Mouse (Mus musculus) stomach, embryonic 16.5 days (tissue): ENCODE measurements around the gene Pcyt2. TPM values are rescaled to one million over a fixed set of nuclear protein-coding genes. Genes with fewer than 3 reads are reported as not detected.

Experiments
- ATAC-seq: fragments of 200-750 bp; cut with Nextera tagmentation; 2 replicates; pipeline ENCODE4 v1.8.0; 2017; ENCODE audit warnings: moderate number of reproducible peaks, moderate TSS enrichment; ENCODE audit not compliant: insufficient read depth, low FRiP score
- H3K27ac ChIP-seq: fragments of 300-500 bp; sonication (generic); 2 replicates; pipeline ENCODE4 v1.5.1; 2014; ENCODE audit warnings: low read length
- H3K27me3 ChIP-seq: fragments of 300-500 bp; sonication (generic); 2 replicates; pipeline ENCODE4 v1.6.1; 2014; ENCODE audit warnings: low read length, control low read depth, mixed read lengths; ENCODE audit not compliant: control insufficient read depth, insufficient read depth
- H3K36me3 ChIP-seq: fragments of 300-500 bp; sonication (generic); 2 replicates; pipeline ENCODE4 v1.6.1; 2014; ENCODE audit warnings: low read length; ENCODE audit not compliant: control insufficient read depth, insufficient read depth
- H3K4me1 ChIP-seq: fragments of 300-500 bp; sonication (generic); 2 replicates; pipeline ENCODE4 v1.6.1; 2014; ENCODE audit warnings: low read length, control low read depth, mixed read lengths; ENCODE audit not compliant: control insufficient read depth, insufficient read depth
- H3K4me2 ChIP-seq: fragments of 300-500 bp; sonication (generic); 2 replicates; pipeline ENCODE4 v1.6.1; 2014; ENCODE audit warnings: low read depth, low read length, mixed read lengths
- H3K4me3 ChIP-seq: fragments of 300-500 bp; sonication (generic); replicated peaks from 2 replicates; pipeline ENCODE4 v1.5.1; 2014; ENCODE audit warnings: mild to moderate bottlenecking, low read length
- H3K9ac ChIP-seq: fragments of 300-500 bp; sonication (generic); 2 replicates; pipeline ENCODE4 v1.6.1; 2014; ENCODE audit warnings: low read length
- H3K9me3 ChIP-seq: fragments of 300-500 bp; sonication (generic); replicated peaks from 2 replicates; pipeline ENCODE4 v1.6.1; 2016; ENCODE audit warnings: low read length, control low read depth; ENCODE audit not compliant: control insufficient read depth
- whole genome bisulfite sequencing: fragments of 180-500 bp; shearing (Covaris S2); extraction: QIAGEN DNeasy Blood & Tissue Kit; methylation state at CpG from one replicate; pipeline ENCODE4 v1.1.7; 2014; 5-methylcytosine and 5-hydroxymethylcytosine counted together
- polyA plus RNA-seq: library from polyadenylated mRNA; unstranded; fragments of >200 nt; fragmentation: Nextera tagmentation; extraction: Ambion mirVana; gene quantifications from 2 replicates; pipeline ENCODE4 v1.2.1, GENCODE M21; 2015

The Pcyt2 gene
- polyA plus RNA-seq = 185 and 197 TPM in 2 replicates

DNA sequence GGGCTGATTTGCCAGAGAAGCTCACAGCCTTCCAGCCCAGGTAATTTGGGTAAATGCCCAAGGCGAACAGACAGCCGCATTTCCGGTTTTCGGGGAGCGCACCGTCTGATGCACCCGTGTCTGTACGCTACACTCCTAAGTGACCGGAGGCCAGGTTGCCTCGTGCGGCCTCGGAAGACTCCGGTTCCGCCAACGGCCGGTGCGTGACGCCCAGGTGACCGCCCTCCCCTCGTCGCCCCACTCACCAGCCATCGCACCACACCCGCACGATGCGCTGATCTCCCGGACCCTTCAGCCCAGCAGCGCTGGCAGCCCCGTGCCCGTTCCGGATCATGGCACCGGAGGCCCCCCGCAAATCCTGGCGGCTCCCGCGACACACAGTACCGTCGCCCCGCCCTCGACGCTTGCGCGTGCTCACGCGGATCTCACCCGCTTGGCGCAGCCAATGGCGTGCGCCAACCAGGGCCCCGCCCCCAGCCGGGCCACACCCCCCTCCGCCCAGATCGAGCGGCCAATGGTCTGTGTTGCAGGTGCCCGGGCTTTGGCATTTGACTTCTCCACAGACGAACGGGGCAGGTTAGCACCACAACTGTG is at the start of gene Pcyt2:
TSS of gene Pcyt2 (minus strand) at position 418 of the 594 bp plus-strand sequence.
- Histone ChIP-seq H3K9ac (peak within 1 kb of the TSS; percentile 78), H3K27ac (peak within 1 kb of the TSS; percentile 79), H3K36me3 (0 out of 2 replicates have a peak, but pooled peaks cover 16% of the 10 kb centered on the region), H3K9me3 (no peaks in the 10 kb centered on the region), H3K4me1 (peaks cover 14% of the 10 kb centered on the region), H3K4me2 (peak within 1 kb of the TSS; percentile 65), H3K4me3 (peak within 1 kb of the TSS; percentile 86), H3K27me3 (no peaks in the 10 kb centered on the region)
- under 1% methylated on average over 55 of the region's 56 CpGs for WGBS
- peak; percentile 97 for ATAC-seq

DNA sequence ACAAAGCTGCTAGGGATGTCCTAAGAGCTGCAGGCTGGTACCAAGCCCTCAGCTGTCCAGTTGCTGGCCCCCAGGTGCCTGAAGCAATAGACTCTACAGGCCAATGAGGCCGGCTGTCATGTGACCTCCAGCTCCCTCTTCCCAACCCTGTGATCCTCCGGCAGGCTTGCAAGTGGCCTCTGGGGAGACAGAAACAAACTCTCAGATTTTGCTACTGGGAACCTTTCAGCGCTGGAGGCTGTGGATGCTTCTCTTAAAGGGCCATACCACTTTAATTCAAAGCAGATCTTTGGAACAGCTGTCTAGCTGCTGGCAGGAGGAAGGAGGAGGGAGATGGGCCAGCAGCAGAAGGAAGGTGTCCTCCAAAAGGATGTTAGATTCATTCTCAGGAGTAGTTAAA is 48.9 kb upstream of the Pcyt2 start:
- H3K4me1 ChIP-seq = no peaks in the 10 kb centered on the region; the same call in 1 of the 2 replicates
- WGBS = 12% methylated on average over 3 of the region's 3 CpGs
- no peaks in the 10 kb centered on the region for H3K9me3 ChIP-seq
- H3K4me3 ChIP-seq = no peak overlapping the region
- H3K4me2 ChIP-seq = no peak overlapping the region
- H3K36me3 ChIP-seq = no peaks in the 10 kb centered on the region
- no peak for ATAC-seq
- no peak overlapping the region for H3K9ac ChIP-seq
- peaks cover 13% of the 10 kb centered on the region for H3K27me3 ChIP-seq
- no peak overlapping the region for H3K27ac ChIP-seq

GRCm38 (mm10) chr11:120665406-120665805 is 47.7 kb upstream of the Pcyt2 start:
- H3K9me3 ChIP-seq = no peaks in the 10 kb centered on the region
- peaks cover 25% of the 10 kb centered on the region for H3K27me3 ChIP-seq
- peak; percentile 56; the same call in 1 of the 2 replicates for ATAC-seq
- no peak overlapping the region for H3K9ac ChIP-seq
- H3K4me1 ChIP-seq = peaks cover 7% of the 10 kb centered on the region; the same call in 1 of the 2 replicates
- WGBS = 65% methylated on average over 3 of the region's 3 CpGs
- H3K36me3 ChIP-seq = no peaks in the 10 kb centered on the region
- H3K4me2 ChIP-seq = no peak overlapping the region
- H3K27ac ChIP-seq = no peak overlapping the region
- H3K4me3 ChIP-seq = no peak overlapping the region

DNA sequence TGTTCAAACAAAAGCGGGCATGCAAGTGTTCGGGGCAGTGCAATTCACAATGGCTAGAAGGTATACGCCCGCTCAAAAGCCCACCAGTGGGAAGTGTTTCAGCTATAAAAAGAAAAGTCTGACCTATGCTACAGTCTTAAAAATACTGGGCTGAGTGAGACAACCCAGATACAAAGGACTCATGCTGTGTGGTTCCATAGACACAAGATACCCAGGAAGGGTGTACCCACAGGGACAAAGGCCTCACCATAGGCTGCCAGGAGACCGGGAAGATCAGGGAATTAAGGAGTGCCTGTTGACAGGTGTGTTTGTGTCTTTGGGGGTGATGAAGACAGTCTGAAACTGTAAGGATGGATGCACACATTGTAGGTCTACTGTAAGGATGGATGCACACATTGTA is 46.0 kb upstream of the Pcyt2 start:
- peaks cover 14% of the 10 kb centered on the region for H3K4me1 ChIP-seq
- H3K9ac ChIP-seq = no peak overlapping the region
- H3K4me2 ChIP-seq = no peak overlapping the region
- H3K27me3 ChIP-seq = peaks cover 42% of the 10 kb centered on the region
- ATAC-seq = no peak
- H3K27ac ChIP-seq = no peak overlapping the region
- H3K36me3 ChIP-seq = no peaks in the 10 kb centered on the region
- 82% methylated on average over 5 of the region's 5 CpGs for WGBS
- H3K4me3 ChIP-seq = no peak overlapping the region
- no peaks in the 10 kb centered on the region for H3K9me3 ChIP-seq

GRCm38 (mm10) chr11:120662759-120663158 is 45.0 kb upstream of the Pcyt2 start:
- no peaks in the 10 kb centered on the region for H3K36me3 ChIP-seq
- no peak overlapping the region for H3K9ac ChIP-seq
- peaks cover 51% of the 10 kb centered on the region for H3K27me3 ChIP-seq
- H3K27ac ChIP-seq = no peak overlapping the region
- H3K4me3 ChIP-seq = no peak overlapping the region
- H3K4me2 ChIP-seq = no peak overlapping the region
- H3K4me1 ChIP-seq = peaks cover 14% of the 10 kb centered on the region
- no peak for ATAC-seq
- no peaks in the 10 kb centered on the region for H3K9me3 ChIP-seq
- 73% methylated on average over 6 of the region's 6 CpGs for WGBS

GRCm38 (mm10) chr11:120661076-120661460 is 43.3 kb upstream of the Pcyt2 start, which contains the start of gene Notum:
Gene Notum, minus strand, starts transcription at chr11:120661175.
- under 1% methylated on average over 35 of the region's 35 CpGs for WGBS
- no peaks in the 10 kb centered on the region for H3K36me3 ChIP-seq
- ATAC-seq = no peak
- no peaks in the 10 kb centered on the region for H3K9me3 ChIP-seq
- H3K4me1 ChIP-seq = peaks cover 14% of the 10 kb centered on the region
- peak within 1 kb of the TSS; percentile 68 for H3K9ac ChIP-seq
- H3K27me3 ChIP-seq = peaks cover 59% of the 10 kb centered on the region
- H3K4me3 ChIP-seq = peak within 1 kb of the TSS; percentile 50
- H3K27ac ChIP-seq = no peak within 1 kb of the TSS
- H3K4me2 ChIP-seq = peak within 1 kb of the TSS; percentile 79

- peaks cover 14% of the 10 kb centered on the region for H3K4me1 ChIP-seq
- under 1% methylated on average over 86 of the region's 95 CpGs for WGBS
- peak overlapping the region; percentile 50 for H3K4me3 ChIP-seq
- peak overlapping the region; percentile 68 for H3K9ac ChIP-seq
- H3K9me3 ChIP-seq = no peaks in the 10 kb centered on the region
- no peaks in the 10 kb centered on the region for H3K36me3 ChIP-seq
- peak; percentile 48; the same call in 1 of the 2 replicates for ATAC-seq
- H3K27ac ChIP-seq = no peak overlapping the region
- H3K4me2 ChIP-seq = peak overlapping the region; percentile 79
- peaks cover 59% of the 10 kb centered on the region for H3K27me3 ChIP-seq
Measured at GRCm38 (mm10) chr11:120660301-120661075, 42.8 kb upstream of the Pcyt2 start.

- Histone ChIP-seq H3K27ac (no peak overlapping the region), H3K9ac (peak overlapping the region; percentile 68)
- 1% methylated on average over 50 of the region's 50 CpGs for WGBS
Measured at GRCm38 (mm10) chr11:120659509-120660300, 42.0 kb upstream of the Pcyt2 start.

More at GRCm38 (mm10) chr11:120659509-120660300, 42.0 kb upstream of the Pcyt2 start:
- Histone ChIP-seq H3K36me3 (no peaks in the 10 kb centered on the region), H3K9me3 (no peaks in the 10 kb centered on the region), H3K4me2 (peak overlapping the region; percentile 79), H3K27me3 (peaks cover 59% of the 10 kb centered on the region), H3K4me3 (peak overlapping the region; percentile 50), H3K4me1 (peaks cover 14% of the 10 kb centered on the region)
- no peak for ATAC-seq
